Mouse (Mus musculus): Measurements from ENCODE around the gene Il10. TPM values are rescaled to one million over a fixed set of nuclear protein-coding genes. Genes with fewer than 3 reads are reported as not detected.

The Il10 gene
- total and polyA plus RNA-seq, 2 experiments from 2014 or later: not detected

DNA sequence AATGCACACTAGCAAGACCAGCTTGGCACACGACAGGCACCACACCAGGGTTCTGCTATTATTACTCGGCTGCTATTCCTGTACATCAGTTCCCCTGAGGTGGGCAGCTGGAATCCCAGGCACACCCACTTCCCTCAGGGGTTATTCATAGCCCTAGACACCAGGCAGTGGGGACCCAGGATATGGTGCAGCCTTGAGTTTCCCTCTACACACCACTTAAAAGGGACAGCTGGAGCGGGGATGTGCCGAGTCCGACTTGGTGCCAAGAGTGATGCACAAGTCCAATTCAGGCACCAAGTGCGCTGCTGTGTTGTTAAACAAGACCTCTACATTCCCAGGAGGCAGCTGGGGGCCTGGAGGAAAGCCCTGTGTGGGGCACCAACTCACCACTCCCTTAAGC, 43.2 kb downstream of the Il10 start:
- no peak for ATAC-seq
- Histone ChIP-seq H3K27ac (0 out of 2 replicates have a peak overlapping the region, but pooled peaks have one; percentile 1), H3K36me3 (ENCODE audit: insufficient read depth, low read length) (peaks cover 2% of the 10 kb centered on the region; the same call in 1 of the 2 replicates), H3K4me2 (ENCODE audit: low read depth, low read length) (no peak overlapping the region), H3K9me3 (ENCODE audit: low read length) (no peaks in the 10 kb centered on the region), H3K9ac (replicated peaks; ENCODE audit: low read length) (no peak overlapping the region), H3K4me3 (ENCODE audit: low read length) (no peak overlapping the region), H3K4me1 (ENCODE audit: insufficient read depth, low read length) (peaks cover 11% of the 10 kb centered on the region; the same call in 1 of the 2 replicates), H3K27me3 (ENCODE audit: insufficient read depth, low read length) (no peaks in the 10 kb centered on the region)
- DNase-seq (ENCODE audit: low spot score): peak; percentile 33
- no peak for TF ChIP-seq CTCF (IDR thresholded peaks at IDR 0.05; ENCODE audit: low read depth)
- WGBS: 32% methylated on average over 6 of the region's 6 CpGs

- Histone ChIP-seq H3K27me3 (ENCODE audit: insufficient read depth, low read length) (no peaks in the 10 kb centered on the region), H3K4me3 (ENCODE audit: low read length) (no peak overlapping the region), H3K9ac (replicated peaks; ENCODE audit: low read length) (no peak overlapping the region), H3K9me3 (ENCODE audit: low read length) (no peaks in the 10 kb centered on the region), H3K4me2 (ENCODE audit: low read depth, low read length) (no peak overlapping the region), H3K4me1 (ENCODE audit: insufficient read depth, low read length) (peaks cover 7% of the 10 kb centered on the region; the same call in 1 of the 2 replicates), H3K27ac (no peak overlapping the region), H3K36me3 (ENCODE audit: insufficient read depth, low read length) (no peaks in the 10 kb centered on the region)
- WGBS: 54% methylated on average over 6 of the region's 6 CpGs
- no peak for ATAC-seq
- DNase-seq (ENCODE audit: low spot score): no peak
- no peak for TF ChIP-seq CTCF (IDR thresholded peaks at IDR 0.05; ENCODE audit: low read depth)
Measured at GRCm38 (mm10) chr1:131064202-131064601, 44.6 kb downstream of the Il10 start.

GRCm38 (mm10) chr1:131068011-131068727, 48.5 kb downstream of the Il10 start:
- H3K4me3 ChIP-seq (ENCODE audit: low read length): no peak overlapping the region
- peak; percentile 42 for DNase-seq (ENCODE audit: low spot score)
- 73% methylated on average over 10 of the region's 10 CpGs for WGBS

GRCm38 (mm10) chr1:131069010-131069409, 49.4 kb downstream of the Il10 start:
- TF ChIP-seq CTCF (IDR thresholded peaks at IDR 0.05; ENCODE audit: low read depth): no peak
- DNase-seq (ENCODE audit: low spot score): no peak
- Histone ChIP-seq H3K4me3 (ENCODE audit: low read length) (no peak overlapping the region), H3K9me3 (ENCODE audit: low read length) (no peaks in the 10 kb centered on the region), H3K27ac (no peak overlapping the region), H3K4me1 (ENCODE audit: insufficient read depth, low read length) (peaks cover 12% of the 10 kb centered on the region), H3K9ac (replicated peaks; ENCODE audit: low read length) (no peak overlapping the region), H3K4me2 (ENCODE audit: low read depth, low read length) (no peak overlapping the region), H3K27me3 (ENCODE audit: insufficient read depth, low read length) (no peaks in the 10 kb centered on the region), H3K36me3 (ENCODE audit: insufficient read depth, low read length) (no peaks in the 10 kb centered on the region)
- ATAC-seq: no peak
- 78% methylated on average over 7 of the region's 7 CpGs for WGBS

More at GRCm38 (mm10) chr1:131068011-131068727, 48.5 kb downstream of the Il10 start:
- ATAC-seq: 0 out of 2 replicates have a peak, but pooled peaks have one; percentile 45
- H3K4me1 ChIP-seq (ENCODE audit: insufficient read depth, low read length): peaks cover 3% of the 10 kb centered on the region; the same call in 1 of the 2 replicates
- H3K36me3 ChIP-seq (ENCODE audit: insufficient read depth, low read length): no peaks in the 10 kb centered on the region
- no peaks in the 10 kb centered on the region for H3K27me3 ChIP-seq (ENCODE audit: insufficient read depth, low read length)
- no peak overlapping the region for H3K27ac ChIP-seq
- TF ChIP-seq CTCF (IDR thresholded peaks at IDR 0.05; ENCODE audit: low read depth): no peak
- no peak overlapping the region for H3K4me2 ChIP-seq (ENCODE audit: low read depth, low read length)
- no peaks in the 10 kb centered on the region for H3K9me3 ChIP-seq (ENCODE audit: low read length)
- no peak overlapping the region for H3K9ac ChIP-seq (replicated peaks; ENCODE audit: low read length)

DNA sequence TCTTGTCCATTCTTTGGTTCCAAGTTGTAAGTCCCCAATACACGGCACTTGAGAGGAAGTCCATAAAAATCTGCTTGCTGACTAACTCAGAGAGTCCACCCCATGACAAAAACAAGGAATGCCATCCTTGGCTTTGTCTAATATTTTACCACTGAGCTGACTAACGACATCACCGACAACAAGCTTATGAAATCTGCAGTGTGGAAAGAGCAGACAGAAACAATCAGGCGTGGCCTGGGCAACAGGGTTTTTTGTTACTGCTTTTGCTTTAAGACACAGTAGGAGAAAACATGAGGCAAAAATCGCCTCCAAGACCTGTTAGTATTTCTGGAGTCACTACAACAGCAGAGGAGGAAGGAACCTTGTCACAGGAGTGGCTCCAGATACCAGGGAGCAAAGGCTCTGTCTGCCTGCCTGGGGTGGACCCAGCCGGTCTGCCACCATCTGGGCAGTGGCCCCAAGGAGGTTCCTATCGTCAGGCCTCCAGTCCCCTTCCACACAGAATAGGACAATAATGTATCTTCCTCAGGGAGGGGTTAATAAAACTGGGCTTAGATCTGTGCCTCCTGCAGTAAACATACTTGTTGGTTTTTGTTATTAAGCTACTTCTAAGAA, 52.8 kb downstream of the Il10 start:
- Histone ChIP-seq H3K27ac (no peak overlapping the region), H3K4me3 (ENCODE audit: low read length) (no peak overlapping the region), H3K4me1 (ENCODE audit: insufficient read depth, low read length) (peaks cover 20% of the 10 kb centered on the region), H3K27me3 (ENCODE audit: insufficient read depth, low read length) (no peaks in the 10 kb centered on the region), H3K9me3 (ENCODE audit: low read length) (no peaks in the 10 kb centered on the region), H3K4me2 (ENCODE audit: low read depth, low read length) (no peak overlapping the region), H3K36me3 (ENCODE audit: insufficient read depth, low read length) (no peaks in the 10 kb centered on the region), H3K9ac (replicated peaks; ENCODE audit: low read length) (no peak overlapping the region)
- no peak for TF ChIP-seq CTCF (IDR thresholded peaks at IDR 0.05; ENCODE audit: low read depth)
- ATAC-seq: no peak
- 75% methylated on average over 7 of the region's 7 CpGs for WGBS
- no peak for DNase-seq (ENCODE audit: low spot score)

GRCm38 (mm10) chr1:131074524-131074938, 54.9 kb downstream of the Il10 start:
- 42% methylated on average over 8 of the region's 8 CpGs for WGBS
- no peak overlapping the region for H3K4me3 ChIP-seq (ENCODE audit: low read length)
- no peaks in the 10 kb centered on the region for H3K36me3 ChIP-seq (ENCODE audit: insufficient read depth, low read length)
- no peak overlapping the region for H3K9ac ChIP-seq (replicated peaks; ENCODE audit: low read length)
- peaks cover 29% of the 10 kb centered on the region for H3K4me1 ChIP-seq (ENCODE audit: insufficient read depth, low read length)
- H3K27ac ChIP-seq: peak overlapping the region; percentile 68
- peak; percentile 70 for DNase-seq (ENCODE audit: low spot score)
- H3K4me2 ChIP-seq (ENCODE audit: low read depth, low read length): 0 out of 2 replicates have a peak overlapping the region, but pooled peaks have one; percentile 11
- H3K9me3 ChIP-seq (ENCODE audit: low read length): no peaks in the 10 kb centered on the region
- TF ChIP-seq CTCF (IDR thresholded peaks at IDR 0.05; ENCODE audit: low read depth): no peak
- H3K27me3 ChIP-seq (ENCODE audit: insufficient read depth, low read length): no peaks in the 10 kb centered on the region
- peak; percentile 48; the same call in 1 of the 2 replicates for ATAC-seq

Other genes starting within 250 kb of the Il10 start
- not detected in 2 replicates for gene Fcamr, start 218.9 kb upstream of the Il10 start, total RNA-seq (2014; rRNA removed)
- gene Fcamr, start 218.9 kb upstream of the Il10 start, polyA plus RNA-seq (2015; fragmentation: Nextera tagmentation; extraction: Ambion mirVana): not detected in 2 replicates
- not detected in 2 replicates for gene Pigr, start 193.2 kb upstream of the Il10 start, total RNA-seq (2014; rRNA removed)
- not detected in 2 replicates for gene Pigr, start 193.2 kb upstream of the Il10 start, polyA plus RNA-seq (2015; fragmentation: Nextera tagmentation; extraction: Ambion mirVana)
- 0.75 and 2.2 TPM in 2 replicates for gene Fcmr, start 154.2 kb upstream of the Il10 start, total RNA-seq (2014; rRNA removed)
- gene Fcmr, start 154.2 kb upstream of the Il10 start, polyA plus RNA-seq (2015; fragmentation: Nextera tagmentation; extraction: Ambion mirVana): 2.5 and 2.7 TPM in 2 replicates
- gene Il24, start 132.4 kb upstream of the Il10 start, total RNA-seq (2014; rRNA removed): not detected in 2 replicates
- gene Il24, start 132.4 kb upstream of the Il10 start, polyA plus RNA-seq (2015; fragmentation: Nextera tagmentation; extraction: Ambion mirVana): not detected in 2 replicates
- not detected in 2 replicates for gene Il20, start 108.4 kb upstream of the Il10 start, total RNA-seq (2014; rRNA removed)
- gene Il20, start 108.4 kb upstream of the Il10 start, polyA plus RNA-seq (2015; fragmentation: Nextera tagmentation; extraction: Ambion mirVana): not detected in 2 replicates
- 0.37 TPM in 1 of 2 replicates, not detected in the other for gene Il19, start 79.7 kb upstream of the Il10 start, total RNA-seq (2014; rRNA removed)
- 0.21 TPM in 1 of 2 replicates, not detected in the other for gene Il19, start 79.7 kb upstream of the Il10 start, polyA plus RNA-seq (2015; fragmentation: Nextera tagmentation; extraction: Ambion mirVana)
- gene Mapkapk2, start 78.0 kb downstream of the Il10 start, total RNA-seq (2014; rRNA removed): 71.1 and 74.2 TPM in 2 replicates
- gene Mapkapk2, start 78.0 kb downstream of the Il10 start, polyA plus RNA-seq (2015; fragmentation: Nextera tagmentation; extraction: Ambion mirVana): 19.7 and 21.2 TPM in 2 replicates
- gene Dyrk3, start 118.5 kb downstream of the Il10 start, total RNA-seq (2014; rRNA removed): 8.9 and 9.3 TPM in 2 replicates
- gene Dyrk3, start 118.5 kb downstream of the Il10 start, polyA plus RNA-seq (2015; fragmentation: Nextera tagmentation; extraction: Ambion mirVana): 10.2 and 11.1 TPM in 2 replicates
- 38.1 and 39.7 TPM in 2 replicates for gene Eif2d, start 133.3 kb downstream of the Il10 start, total RNA-seq (2014; rRNA removed)
- gene Eif2d, start 133.3 kb downstream of the Il10 start, polyA plus RNA-seq (2015; fragmentation: Nextera tagmentation; extraction: Ambion mirVana): 42.8 and 44.4 TPM in 2 replicates
- gene Rassf5, start 225.4 kb downstream of the Il10 start, total RNA-seq (2014; rRNA removed): 12.9 and 41.5 TPM in 2 replicates
- gene Rassf5, start 225.4 kb downstream of the Il10 start, polyA plus RNA-seq (2015; fragmentation: Nextera tagmentation; extraction: Ambion mirVana): 8.1 and 8.3 TPM in 2 replicates